Mouse (Mus musculus) kidney, postnatal 4 days (tissue): ENCODE measurements at regions not wholly inside any gene's neighbourhood (a gene's known extent, or its start where the extent isn't known, plus 50 kb on each side); places are given as distances from the start of the nearest gene placed in this dataset.
A peak's percentile ranks its signal among the peaks of the same experiment; 100 is the strongest.

ENCODE experiments used
- DNase-seq, 2 experiments: peaks; one replicate each; pipeline ENCODE4 v3.0.0; 2021; ENCODE audit warnings: mixed read lengths in 2 of 2

GRCm38 (mm10) chr14:104658751-104659150, 136.3 kb upstream of the Rnf219 start:
- DNase-seq, result no peak

DNA sequence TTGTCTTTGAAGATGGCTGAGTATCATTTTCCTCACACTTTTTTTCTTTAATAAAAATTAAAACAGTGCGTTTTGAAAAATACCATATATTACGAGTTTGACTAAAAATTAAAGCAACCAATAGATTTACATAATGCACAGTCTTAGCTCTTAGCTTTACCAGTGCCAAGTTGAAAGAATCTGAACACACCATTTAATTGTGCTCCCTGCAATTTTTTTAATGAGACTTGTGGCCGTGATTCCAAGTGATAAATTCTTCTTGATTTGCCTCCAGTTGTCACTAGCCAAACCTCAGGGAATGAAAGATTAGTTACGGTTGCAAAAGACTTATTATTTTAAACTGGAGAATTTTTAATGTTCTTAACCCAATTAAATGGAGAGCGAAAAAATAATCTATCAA, 127.5 kb upstream of the Rnf219 start:
- no peak for DNase-seq

GRCm38 (mm10) chr14:104644626-104645025, 122.2 kb upstream of the Rnf219 start:
- no peak for DNase-seq

DNA sequence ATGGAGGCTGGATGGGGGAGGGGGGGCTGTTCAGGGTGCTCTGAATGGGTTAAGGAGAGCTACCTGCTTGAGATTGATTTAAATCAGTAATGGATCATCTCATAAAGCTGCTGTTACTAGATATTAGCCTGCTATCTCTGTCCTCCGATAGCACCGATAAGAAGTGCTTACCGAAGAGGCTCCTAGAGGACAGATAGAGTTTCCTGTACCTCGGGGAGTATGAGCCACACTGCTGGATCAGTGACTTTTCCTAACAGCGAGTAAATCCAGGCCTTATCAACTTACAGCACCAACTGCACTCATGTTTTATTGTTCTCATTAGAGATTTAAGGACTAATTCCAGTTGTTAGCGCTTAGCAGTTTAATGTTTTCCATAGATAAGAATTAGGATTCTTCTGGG, 120.3 kb upstream of the Rnf219 start:
- no peak for DNase-seq

DNA sequence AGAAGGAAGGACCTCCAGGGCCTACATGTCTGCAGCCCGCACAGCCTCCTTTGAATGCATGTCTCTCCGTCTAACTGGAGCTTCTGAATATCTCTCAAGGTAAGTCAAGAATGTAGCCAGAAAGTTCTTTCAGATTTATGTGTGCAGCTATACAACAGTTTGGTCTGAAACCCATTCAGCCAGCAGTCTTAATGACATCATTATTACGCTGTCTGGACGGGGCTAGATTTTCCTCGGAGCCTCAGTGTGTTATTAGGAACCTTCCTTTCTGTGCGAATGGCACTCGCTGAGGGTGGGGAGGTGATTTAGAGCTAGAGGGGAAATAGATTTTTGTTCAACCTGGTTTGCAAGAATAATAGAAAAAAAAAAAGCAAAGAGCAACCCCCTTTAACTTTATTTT, 116.9 kb upstream of the Rnf219 start:
- DNase-seq, result no peak

DNA sequence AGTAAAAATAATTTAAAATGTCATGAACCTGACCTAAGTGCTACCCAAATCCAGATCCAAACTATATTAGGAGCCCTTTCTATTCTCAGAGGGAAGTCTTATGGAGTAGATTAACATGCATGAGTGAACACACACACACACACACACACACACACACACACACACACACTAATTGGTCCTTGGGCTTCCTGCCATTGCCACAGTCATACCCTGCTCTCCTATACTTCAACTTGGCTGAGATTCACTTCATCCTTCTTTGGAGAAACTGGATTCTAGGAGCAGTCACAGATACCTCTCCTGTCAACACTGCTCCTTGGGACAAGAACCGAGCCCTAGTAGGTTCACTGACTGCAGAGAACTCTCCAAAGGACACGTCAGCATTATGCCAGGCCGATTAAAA, 89.0 kb upstream of the Rnf219 start:
- no peak for DNase-seq

GRCm38 (mm10) chr14:104610378-104610777, 87.9 kb upstream of the Rnf219 start:
- peak; percentile 21 to 28 for DNase-seq

DNA sequence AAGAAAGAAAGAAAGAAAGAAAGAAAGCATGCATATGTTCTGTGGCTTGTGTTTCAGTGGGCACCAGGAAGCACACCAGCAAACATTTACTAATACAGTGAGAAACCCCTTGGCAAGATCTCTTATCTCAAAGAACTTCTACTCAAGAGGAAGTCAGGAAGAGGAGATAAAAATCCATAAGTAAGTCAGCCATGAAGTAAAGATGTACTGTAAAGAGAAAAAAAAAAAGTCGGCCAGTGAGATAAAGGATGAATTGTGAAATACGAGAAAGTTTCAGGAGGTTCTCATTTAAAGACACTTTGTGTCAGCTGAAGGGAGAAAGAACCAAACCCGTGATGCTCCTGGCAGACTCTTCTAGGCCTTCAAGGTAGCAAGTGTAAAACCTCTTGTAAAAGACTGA, 72.4 kb upstream of the Rnf219 start:
- no peak for DNase-seq
